Mouse (Mus musculus) cerebellum, adult 2 months (tissue): ENCODE results near the gene Twsg1. TPM values are rescaled to one million over a fixed set of nuclear protein-coding genes. Genes with fewer than 3 reads are reported as not detected.
A peak's percentile ranks its signal among the peaks of the same experiment; 100 is the strongest.

Experiments
- DNase-seq, 2 experiments: peaks; one replicate each; pipeline ENCODE4 v3.0.0; 2021
- H3K27ac ChIP-seq: fragments of 200-500 bp; 2 replicates; pipeline ENCODE4 v1.5.1; 2012; ENCODE audit warnings: low read length, control low read depth, inconsistent platforms; ENCODE audit not compliant: insufficient read depth
- H3K27me3 ChIP-seq: fragments of 200-500 bp; 2 replicates; pipeline ENCODE4 v1.6.1; 2012; ENCODE audit warnings: inconsistent platforms, mild to moderate bottlenecking, low read length, moderate library complexity; ENCODE audit not compliant: control insufficient read depth, insufficient read depth
- H3K4me1 ChIP-seq: fragments of 200-500 bp; 2 replicates; pipeline ENCODE4 v1.6.1; 2011; ENCODE audit warnings: low read length; ENCODE audit not compliant: control insufficient read depth, insufficient read depth
- H3K4me3 ChIP-seq: fragments of 200-500 bp; replicated peaks from 2 replicates; pipeline ENCODE3; 2011; ENCODE audit warnings: mild to moderate bottlenecking, low read depth, low read length, control low read depth; ENCODE audit not compliant: insufficient read depth
- CTCF ChIP-seq: fragments of 200-500 bp; IDR thresholded peaks from 2 replicates; pipeline ENCODE4 v1.5.1; 2011; ENCODE audit warnings: low read depth, mild to moderate bottlenecking, control low read depth, low read length, moderate library complexity, borderline replicate concordance; ENCODE audit not compliant: insufficient read depth
- POLR2A ChIP-seq: fragments of 200-500 bp; IDR thresholded peaks from 2 replicates; pipeline ENCODE4 v1.6.1; 2011; ENCODE audit warnings: low read length, control low read depth, borderline replicate concordance; ENCODE audit not compliant: insufficient read depth
- WGBS: fragments of 180-500 bp; shearing (Covaris S2); methylation state at CpG from one replicate; pipeline ENCODE4 v1.1.7; 2018; 5-methylcytosine and 5-hydroxymethylcytosine counted together
- polyA plus RNA-seq: library from polyadenylated mRNA; depleted of rRNA; stranded (reverse); fragments of >200 nt; gene quantifications from 2 replicates; pipeline ENCODE4 v1.2.3, GENCODE M21; 2012

The Twsg1 gene
- polyA plus RNA-seq, 1 experiment = 30.3 TPM

DNA sequence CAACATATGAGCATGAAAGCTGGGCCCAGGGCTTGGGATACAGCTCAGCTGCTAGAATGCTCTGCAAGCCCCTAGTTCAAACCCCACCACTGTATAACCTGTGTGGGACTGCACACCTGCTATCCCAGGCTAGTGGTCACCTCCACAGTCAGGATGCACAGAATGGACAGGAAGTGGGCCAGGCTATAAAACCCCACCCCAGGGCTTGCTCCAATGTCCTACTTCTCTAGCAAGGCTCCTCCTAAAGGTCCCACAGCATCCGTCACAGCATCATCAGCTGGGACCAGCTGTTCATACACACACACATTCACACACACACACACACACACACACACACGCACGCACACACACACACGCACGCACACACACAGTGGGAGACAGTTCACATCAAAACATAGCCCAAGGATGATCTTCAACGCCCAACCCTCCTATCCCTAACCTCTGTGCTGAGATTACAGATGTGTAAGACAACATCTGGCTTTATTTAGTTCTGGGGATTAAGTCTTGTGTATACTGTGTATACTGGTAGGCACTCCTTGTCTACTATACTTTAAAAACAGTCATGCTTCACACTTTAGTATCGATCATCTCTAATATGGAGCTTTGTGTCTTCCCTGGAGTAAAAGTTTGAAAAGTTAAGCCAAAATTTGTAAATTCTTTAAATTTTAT lies 20.7 kb downstream of the Twsg1 start:
- Histone ChIP-seq H3K4me3 (no peak overlapping the region), H3K4me1 (peaks cover 9% of the 10 kb centered on the region), H3K27me3 (no peaks in the 10 kb centered on the region), H3K27ac (no peak overlapping the region)
- DNase-seq = no peak
- 89% methylated on average over 7 of the region's 7 CpGs for WGBS
- TF ChIP-seq CTCF = no peak
- TF ChIP-seq POLR2A = no peak

DNA sequence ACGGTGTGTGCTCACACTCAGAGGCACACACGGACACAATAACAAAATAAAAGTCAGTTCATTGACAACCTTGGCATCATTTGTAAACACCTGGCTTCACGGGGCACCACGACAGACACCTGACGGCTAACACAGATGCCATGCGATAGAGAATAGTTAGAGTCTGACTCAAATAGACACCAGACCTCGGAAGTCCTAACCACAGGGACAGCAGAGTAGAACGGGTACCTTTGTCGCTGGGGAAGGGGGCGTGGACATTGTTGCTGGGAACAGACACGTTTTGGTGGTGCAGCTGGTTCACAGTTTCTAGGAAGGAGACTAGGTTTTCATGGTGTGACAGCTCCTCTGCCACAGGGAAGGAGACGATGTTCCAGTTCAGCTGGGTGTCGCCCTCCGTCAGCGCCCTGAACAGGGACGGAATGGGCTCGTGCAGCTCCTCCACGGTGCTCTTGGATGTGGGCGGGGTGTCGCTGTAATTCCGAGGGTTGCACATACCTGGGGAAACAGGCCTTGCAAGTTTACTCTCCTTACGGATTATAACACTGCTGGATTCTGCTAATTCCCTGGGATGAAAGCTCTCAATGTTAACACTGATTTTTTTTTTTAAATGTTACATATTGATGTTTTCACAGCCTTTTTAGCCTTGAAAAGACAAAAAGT lies 21.6 kb downstream of the Twsg1 start:
- peaks cover 9% of the 10 kb centered on the region for H3K4me1 ChIP-seq
- H3K27ac ChIP-seq = no peak overlapping the region
- H3K4me3 ChIP-seq = no peak overlapping the region
- H3K27me3 ChIP-seq = no peaks in the 10 kb centered on the region
- WGBS = 86% methylated on average over 22 of the region's 22 CpGs
- DNase-seq = no peak
- TF ChIP-seq POLR2A (no peak), CTCF (no peak)

DNA sequence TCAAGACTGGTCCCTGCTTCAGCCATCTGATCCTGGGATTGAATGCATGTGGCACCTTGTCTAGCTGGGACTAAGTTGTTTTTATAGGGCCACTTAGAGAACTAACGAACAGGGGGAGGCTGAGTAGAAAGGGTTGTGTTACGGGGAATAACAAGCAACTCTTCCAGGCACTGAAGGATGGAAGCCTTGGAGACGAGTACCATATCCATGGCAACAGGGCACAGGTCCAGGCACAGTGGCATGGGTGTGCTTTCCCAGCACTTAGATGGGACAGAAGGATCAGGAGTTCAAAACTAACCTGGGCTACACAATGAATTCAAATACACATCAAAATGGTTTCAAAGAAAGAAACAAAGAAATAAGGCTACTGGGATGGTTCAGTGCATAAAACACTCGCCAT lies 23.9 kb downstream of the Twsg1 start:
- TF ChIP-seq POLR2A = no peak
- TF ChIP-seq CTCF = no peak
- no peaks in the 10 kb centered on the region for H3K27me3 ChIP-seq
- H3K4me1 ChIP-seq = peaks cover 9% of the 10 kb centered on the region
- 48% methylated on average over 4 of the region's 4 CpGs for WGBS
- DNase-seq = no peak
- no peak overlapping the region for H3K27ac ChIP-seq
- H3K4me3 ChIP-seq = no peak overlapping the region

DNA sequence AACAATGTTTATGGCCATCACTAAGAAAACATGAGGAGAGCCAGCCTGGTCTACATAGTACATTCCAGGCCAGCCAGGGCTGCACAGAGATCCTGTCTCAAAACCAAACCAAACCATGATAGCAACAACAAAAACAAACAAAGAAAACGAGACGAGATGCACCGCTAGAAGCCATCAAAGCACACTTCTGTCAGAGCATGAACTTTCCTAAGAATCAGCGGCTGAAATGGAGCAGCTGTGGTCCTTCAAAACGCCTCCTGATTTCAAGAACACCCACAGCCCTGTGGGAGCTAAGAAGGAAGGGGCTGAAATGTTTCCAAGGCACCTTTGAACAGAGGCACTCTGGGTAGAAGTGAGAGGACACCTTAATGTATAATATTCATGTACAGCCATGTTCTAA lies 26.8 kb downstream of the Twsg1 start:
- Histone ChIP-seq H3K4me1 (no peaks in the 10 kb centered on the region), H3K27me3 (no peaks in the 10 kb centered on the region), H3K4me3 (no peak overlapping the region), H3K27ac (no peak overlapping the region)
- 49% methylated on average over 5 of the region's 5 CpGs for WGBS
- TF ChIP-seq CTCF (no peak), POLR2A (no peak)
- DNase-seq = no peak

DNA sequence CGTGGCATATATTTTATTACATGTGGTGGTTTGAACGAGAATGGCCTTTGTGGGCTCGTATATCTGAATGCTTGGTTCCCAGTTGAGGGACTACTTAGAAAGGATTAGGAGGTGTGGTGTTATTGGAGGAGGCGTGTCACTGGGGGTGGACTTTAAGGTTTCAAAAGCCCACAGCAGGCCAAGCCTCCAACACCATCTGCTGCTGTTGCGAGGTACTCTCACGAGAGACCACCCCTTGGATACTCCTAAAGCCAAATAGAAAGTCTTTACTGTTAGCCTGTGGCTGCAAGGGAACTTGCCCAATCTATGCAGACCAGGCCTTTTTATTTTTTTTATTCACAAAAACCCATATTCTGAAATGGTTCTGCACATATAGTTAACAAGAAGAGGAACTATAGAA lies 29.1 kb downstream of the Twsg1 start:
- Histone ChIP-seq H3K27ac (no peak overlapping the region), H3K4me3 (no peak overlapping the region), H3K27me3 (no peaks in the 10 kb centered on the region), H3K4me1 (no peaks in the 10 kb centered on the region)
- no peak for DNase-seq
- 67% methylated on average over 6 of the region's 6 CpGs for WGBS
- no peak for TF ChIP-seq CTCF
- TF ChIP-seq POLR2A = no peak

DNA sequence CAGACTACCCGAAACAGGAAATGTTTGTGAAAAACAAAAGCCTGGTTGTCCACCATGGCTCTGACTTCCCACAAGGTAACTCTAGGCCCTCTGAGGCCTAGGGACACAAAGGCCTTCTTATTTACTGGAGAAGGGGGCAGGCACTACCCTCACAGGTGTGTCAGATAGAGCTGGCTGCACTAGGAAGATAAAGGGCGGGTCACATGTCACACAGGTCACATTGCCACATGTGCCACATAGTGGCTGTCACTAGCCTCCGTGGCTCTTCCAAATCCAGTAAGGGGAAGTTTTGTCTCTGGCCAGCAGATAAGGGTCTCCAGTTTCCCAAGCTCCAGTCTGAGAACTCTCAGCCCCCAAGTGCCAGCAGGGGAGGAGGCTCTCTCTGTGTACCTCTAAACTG lies 31.8 kb downstream of the Twsg1 start:
- WGBS = 85% methylated on average over 3 of the region's 3 CpGs
- TF ChIP-seq CTCF (no peak), POLR2A (no peak)

DNA sequence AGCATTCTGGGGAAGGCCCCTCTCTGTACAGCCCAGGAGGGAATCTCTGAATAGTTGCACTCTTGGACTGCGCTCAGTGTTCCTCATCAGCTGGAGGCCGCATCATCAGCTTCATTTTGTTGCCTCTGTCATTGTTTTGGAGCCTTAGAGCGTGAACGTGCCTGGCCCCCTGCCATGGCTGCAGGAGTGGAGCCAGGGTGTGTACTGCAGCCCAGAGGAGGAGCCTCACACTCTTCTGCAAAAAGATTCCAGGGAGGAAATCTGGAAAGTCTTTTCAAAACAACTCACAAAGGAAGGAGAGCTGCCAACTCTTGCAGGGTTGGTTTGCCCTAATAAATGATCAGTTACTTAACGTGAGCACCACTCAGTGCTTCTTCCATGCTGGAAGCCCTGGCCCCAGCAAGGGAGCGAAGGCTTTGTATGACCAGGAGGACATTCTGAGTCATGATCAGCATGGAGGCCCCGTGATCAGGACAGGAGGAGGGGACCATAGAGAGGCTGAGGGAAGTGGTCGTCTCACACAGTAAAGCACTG lies 34.8 kb downstream of the Twsg1 start:
- H3K4me1 ChIP-seq = no peaks in the 10 kb centered on the region; the same call in 1 of the 2 replicates
- WGBS = 8% methylated on average over 8 of the region's 8 CpGs
- H3K4me3 ChIP-seq = no peak overlapping the region
- TF ChIP-seq POLR2A (no peak), CTCF (no peak)
- H3K27ac ChIP-seq = no peak overlapping the region
- no peaks in the 10 kb centered on the region for H3K27me3 ChIP-seq
- peak; percentile 65 for DNase-seq

More for the DNA sequence above, 31.8 kb downstream of the Twsg1 start:
- H3K4me1 ChIP-seq = no peaks in the 10 kb centered on the region; the same call in 1 of the 2 replicates
- no peaks in the 10 kb centered on the region for H3K27me3 ChIP-seq
- DNase-seq = no peak
- H3K27ac ChIP-seq = no peak overlapping the region
- H3K4me3 ChIP-seq = no peak overlapping the region

DNA sequence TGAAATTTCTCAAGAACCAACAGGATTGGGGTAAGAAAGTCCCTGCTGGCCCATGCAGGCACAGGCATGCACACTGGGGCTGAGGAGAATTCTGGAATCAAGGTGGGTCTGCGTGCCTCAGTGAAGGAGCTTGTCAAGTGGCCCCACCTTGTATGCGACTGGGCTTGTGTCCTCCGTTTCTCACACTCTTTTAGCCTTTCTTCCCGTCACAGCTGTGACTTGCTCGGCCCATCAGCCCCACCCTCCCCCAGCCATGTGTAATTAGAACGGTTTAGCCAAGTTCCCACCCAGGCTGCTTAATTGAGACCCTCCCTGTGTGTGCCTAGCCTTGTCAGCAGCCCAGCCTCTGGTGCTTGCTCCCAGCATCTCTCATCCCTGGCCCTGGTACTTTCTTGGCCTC lies 36.9 kb downstream of the Twsg1 start:
- WGBS = 22% methylated on average over 6 of the region's 6 CpGs
- H3K27me3 ChIP-seq = no peaks in the 10 kb centered on the region
- no peak for TF ChIP-seq CTCF
- no peak for TF ChIP-seq POLR2A
- H3K4me3 ChIP-seq = no peak overlapping the region
- no peak for DNase-seq
- H3K4me1 ChIP-seq = no peaks in the 10 kb centered on the region; the same call in 1 of the 2 replicates
- H3K27ac ChIP-seq = no peak overlapping the region
